Mouse (Mus musculus): ENCODE measurements around the gene Glmp.

- no peak for TF ChIP-seq POLR2A (IDR thresholded peaks at IDR 0.05; ENCODE audit: insufficient read length, low read depth)
- TF ChIP-seq USF1 (IDR thresholded peaks at IDR 0.05; ENCODE audit: low read depth), result no peak
- TF ChIP-seq SRF (IDR thresholded peaks at IDR 0.05; ENCODE audit: control insufficient read depth, insufficient read length, low read depth), result no peak
- TF ChIP-seq MAX (IDR thresholded peaks at IDR 0.05; ENCODE audit: low read depth), result no peak
- no peak for TF ChIP-seq TCF12 (IDR thresholded peaks at IDR 0.05; ENCODE audit: insufficient read depth, poor library complexity, severe bottlenecking)
- TF ChIP-seq MYOD1 (IDR thresholded peaks at IDR 0.05; ENCODE audit: control insufficient read depth in 1 of 3, insufficient read length in 2 of 3, low read depth in 2 of 3), result no peak
Observed at GRCm38 (mm10) chr3:88363700-88364099, 38.9 kb downstream of the Glmp start.

All from myocyte (in vitro differentiated cells).